Mouse (Mus musculus): Measurements from ENCODE around the gene Fmo2.

The Fmo2 gene

DNA sequence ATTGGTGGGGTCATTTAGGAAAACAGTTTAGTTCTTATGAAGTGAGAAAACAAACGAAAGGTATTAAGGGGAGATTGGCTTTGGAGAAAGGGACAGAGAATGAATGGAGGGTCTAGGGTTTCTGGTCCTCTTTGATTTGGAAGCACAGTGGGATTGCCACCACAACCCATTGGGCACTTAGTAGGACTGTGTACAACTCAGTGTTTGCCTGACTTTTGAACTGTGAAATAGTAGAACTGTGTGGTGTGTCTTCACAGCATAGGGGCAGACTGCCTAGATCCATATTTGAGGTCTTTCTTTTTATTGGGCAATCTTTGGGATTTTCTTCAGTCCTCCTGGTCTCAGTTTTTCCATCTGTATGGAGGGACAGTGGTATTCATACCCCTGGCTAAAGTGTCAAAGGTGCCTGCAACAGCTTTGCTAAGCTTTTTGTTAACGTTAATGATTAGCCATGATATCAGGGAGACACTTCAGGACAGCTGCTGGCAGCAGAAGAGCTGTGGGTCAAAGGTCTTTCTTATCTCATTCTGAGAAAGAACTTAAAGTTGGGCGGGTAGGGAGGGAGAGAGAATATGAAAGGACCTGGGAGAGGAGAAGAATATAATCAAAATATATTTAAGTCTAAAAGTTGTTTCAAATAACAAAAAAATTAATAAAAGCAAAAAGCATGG is 44.6 kb downstream of the Fmo2 start:
- no peak for DNase-seq (ENCODE audit: low spot score in 2 of 2)

DNA sequence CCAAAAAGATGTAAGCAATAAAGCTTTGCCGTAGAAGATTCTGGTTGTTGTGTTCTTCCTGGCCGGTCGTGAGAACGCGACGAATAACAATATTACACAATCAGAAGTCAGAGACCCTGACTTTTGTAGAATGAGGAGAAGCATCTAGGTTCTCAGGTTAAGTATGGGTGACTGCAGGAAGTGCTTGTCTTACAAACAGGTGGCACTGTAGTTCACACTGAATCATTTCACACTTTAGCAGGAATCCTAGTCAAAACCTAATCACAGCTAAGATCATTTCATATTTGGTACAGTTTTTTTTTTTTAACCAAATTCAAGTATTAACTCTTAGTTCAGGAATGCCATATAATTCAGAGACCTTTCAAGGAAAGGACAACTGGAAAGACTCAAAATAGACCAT is 51.0 kb downstream of the Fmo2 start:
- no peak for DNase-seq (ENCODE audit: low spot score in 2 of 2)

DNA sequence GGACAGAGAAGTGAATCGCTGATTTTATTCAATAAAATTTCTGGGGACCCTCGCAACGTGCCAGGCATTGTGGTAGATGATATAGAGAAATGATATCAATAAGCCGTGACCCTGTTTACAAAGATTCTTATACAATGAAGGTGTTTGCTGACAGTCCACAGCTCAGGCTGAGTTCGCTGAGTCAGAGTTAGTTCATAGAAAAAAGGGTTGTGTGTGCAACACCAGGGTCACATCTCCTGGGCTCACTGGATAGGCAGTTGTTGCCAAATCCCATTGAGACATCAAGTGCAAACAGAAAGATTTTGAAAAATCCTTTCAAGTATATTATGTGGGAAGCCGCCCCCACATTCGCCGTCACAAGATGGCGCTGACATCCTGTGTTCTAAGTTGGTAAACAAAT is 58.3 kb downstream of the Fmo2 start:
- no peak for DNase-seq (ENCODE audit: low spot score in 2 of 2)

DNA sequence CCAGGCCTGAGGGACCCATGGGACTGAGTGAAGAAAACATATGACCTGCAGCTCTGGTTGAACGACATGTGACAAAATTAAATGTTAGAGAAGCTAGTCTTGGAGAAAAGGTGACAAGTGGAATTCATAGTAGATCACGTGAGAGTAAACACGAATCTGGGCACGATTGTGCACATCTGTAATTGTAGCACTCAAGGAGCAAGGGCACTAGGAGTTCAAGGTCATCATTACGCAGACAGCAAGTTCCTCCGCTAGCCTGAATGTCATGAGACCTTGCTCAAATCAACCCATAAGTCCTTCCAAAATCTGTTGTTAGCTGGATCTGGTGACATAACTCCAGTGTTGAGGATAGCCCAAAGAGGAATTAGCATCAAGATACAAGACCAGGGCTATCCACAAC is 59.5 kb downstream of the Fmo2 start:
- no peak for DNase-seq (ENCODE audit: low spot score in 2 of 2)

DNA sequence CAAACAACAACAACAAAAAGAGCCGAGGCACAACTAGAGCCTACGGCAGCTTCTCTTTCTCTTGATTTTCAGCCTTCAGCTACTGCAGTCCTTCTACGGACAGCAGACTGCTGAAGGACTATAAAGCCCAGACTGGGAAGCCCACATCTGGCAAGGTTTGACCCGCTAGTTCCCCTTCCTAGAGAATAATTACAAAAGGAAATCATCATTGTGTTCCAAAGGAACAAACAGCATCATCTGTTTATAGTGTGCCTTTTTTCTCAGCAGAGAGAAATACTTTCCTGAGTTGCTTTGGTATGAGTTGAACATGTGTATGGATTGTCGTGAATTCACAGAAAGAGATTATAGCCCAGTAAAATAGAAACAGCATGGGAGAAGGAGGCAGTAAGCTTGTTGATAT is 64.2 kb downstream of the Fmo2 start:
- no peak for DNase-seq (ENCODE audit: low spot score in 2 of 2)

DNA sequence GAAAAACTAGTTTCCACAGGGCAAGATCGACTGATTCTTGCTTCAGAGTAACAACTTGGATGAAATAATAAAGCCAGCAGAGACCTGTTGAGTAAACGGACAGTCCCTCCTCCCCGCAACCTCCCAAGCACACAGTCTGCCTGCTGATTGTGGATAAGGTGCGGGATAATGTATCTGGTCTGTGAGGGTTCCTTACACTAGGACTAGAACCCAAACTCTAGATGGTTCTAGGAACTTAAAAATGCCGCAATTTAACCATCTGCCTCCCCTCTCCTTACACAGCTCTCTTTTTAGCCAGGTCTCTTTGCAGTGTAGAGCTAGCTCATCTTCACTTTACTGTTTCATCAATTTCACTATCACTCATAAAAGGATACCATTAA is 66.0 kb downstream of the Fmo2 start:
- no peak for DNase-seq (ENCODE audit: low spot score in 2 of 2)

DNA sequence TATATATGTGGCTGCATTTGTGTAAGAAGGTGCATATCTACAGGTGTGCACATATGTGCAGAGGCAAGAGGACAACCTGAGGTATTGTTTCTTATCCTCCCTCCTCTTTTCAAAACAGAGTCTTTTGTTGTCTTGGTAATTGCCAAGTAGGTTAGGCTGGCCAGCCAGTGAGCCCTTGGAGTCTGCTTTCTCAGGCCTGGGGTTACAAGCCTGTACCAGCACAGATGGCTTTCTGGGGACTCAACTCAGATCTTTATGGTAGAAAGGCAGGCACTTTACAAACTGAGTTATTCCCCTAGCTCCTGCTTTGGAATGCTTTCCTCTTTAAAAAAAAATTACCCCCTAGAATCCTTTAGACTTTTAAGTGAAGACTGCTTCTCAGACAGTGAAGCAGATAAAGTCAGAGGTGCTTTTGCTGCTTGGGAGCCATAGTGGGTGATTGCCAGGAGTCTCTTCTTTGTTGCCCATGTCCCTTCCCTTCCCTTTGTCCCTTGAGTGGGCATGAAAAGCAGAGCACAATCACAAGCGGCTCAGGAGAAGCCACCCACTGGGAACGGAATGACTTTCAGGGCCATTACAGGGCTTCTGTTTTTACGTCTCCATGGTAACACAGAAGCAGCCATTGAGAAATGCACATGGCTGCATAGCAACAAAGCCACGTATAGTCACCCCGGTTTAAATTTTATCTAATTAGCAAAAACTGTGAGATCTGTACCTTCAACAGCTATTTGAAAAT is 66.5 kb downstream of the Fmo2 start:
- no peak for DNase-seq (ENCODE audit: low spot score in 2 of 2)

All from spleen, postnatal 14 days (tissue).